Mouse (Mus musculus) CD8-positive naive resting alpha-beta T cell, adult 57 days (primary cell): Measurements from ENCODE around the gene Sh3glb1. TPM values are rescaled to one million over a fixed set of nuclear protein-coding genes. Genes with fewer than 3 reads are reported as not detected.

Source experiments
- total RNA-seq: library from RNA; stranded (reverse); gene quantifications from one replicate; pipeline ENCODE4 v1.2.4, GENCODE M21; 2023

The Sh3glb1 gene
- total RNA-seq: 90.1 TPM

GRCm38 (mm10) chr3:144719901-144720747, at the start of gene Sh3glb1:
TSS of gene Sh3glb1 (minus strand) at chr3:144720335.

DNA sequence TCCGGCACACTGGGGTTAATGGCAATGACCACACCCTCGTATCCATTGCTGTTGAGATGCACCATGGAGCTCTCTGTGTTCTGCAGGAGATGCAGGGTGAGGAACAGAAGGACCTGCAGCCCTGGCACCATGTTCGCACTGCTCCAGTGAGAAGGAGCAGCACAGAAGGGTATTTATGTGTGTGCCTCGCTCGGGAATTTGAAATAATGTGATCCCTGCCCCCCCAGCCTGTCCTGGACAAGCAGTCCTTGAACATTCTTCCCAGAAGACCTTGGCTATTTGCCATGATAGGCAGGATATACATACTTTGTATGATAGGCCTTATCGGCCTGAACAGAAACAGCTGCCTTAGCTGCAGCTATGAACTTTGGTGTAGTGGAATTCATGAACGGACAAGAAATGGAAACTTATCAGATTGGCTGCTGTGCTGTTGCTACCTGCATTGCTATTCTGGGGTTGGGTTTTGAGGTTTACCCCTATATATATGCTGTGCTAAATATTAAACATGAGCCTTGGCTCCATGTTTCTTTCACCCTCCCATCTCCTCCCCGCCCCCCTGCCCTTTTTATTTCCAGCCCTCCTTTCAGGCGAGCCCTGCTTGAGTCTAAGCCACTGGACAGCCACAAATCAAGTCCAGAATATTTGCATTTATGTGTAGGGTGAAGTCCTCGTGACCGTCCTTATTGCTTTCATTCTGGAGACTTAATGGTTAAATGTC, 40.6 kb upstream of the Sh3glb1 start, which contains the start of gene Clca3a1:
Gene Clca3a1, minus strand, starts transcription at position 386 of the 718 bp plus-strand sequence.

Other genes with a start within 250 kb of the Sh3glb1 start
- 17.0 TPM for gene Hs2st1, start 150.2 kb downstream of the Sh3glb1 start, total RNA-seq
- 126 TPM for gene Selenof, start 150.0 kb downstream of the Sh3glb1 start, total RNA-seq
- gene Clca3a1, start 40.6 kb upstream of the Sh3glb1 start, total RNA-seq: not detected
- not detected for gene Clca3a2, start 99.2 kb upstream of the Sh3glb1 start, total RNA-seq
- gene Clca3b, start 129.0 kb upstream of the Sh3glb1 start, total RNA-seq: not detected
- not detected for gene Clca4b, start 212.2 kb upstream of the Sh3glb1 start, total RNA-seq